Mouse (Mus musculus): ENCODE data around the gene Thrb. TPM values are rescaled to one million over a fixed set of nuclear protein-coding genes. Genes with fewer than 3 reads are reported as not detected.

Gene Thrb
- polyA plus RNA-seq, 1 experiment from 2014 or later = 0.12 TPM

DNA sequence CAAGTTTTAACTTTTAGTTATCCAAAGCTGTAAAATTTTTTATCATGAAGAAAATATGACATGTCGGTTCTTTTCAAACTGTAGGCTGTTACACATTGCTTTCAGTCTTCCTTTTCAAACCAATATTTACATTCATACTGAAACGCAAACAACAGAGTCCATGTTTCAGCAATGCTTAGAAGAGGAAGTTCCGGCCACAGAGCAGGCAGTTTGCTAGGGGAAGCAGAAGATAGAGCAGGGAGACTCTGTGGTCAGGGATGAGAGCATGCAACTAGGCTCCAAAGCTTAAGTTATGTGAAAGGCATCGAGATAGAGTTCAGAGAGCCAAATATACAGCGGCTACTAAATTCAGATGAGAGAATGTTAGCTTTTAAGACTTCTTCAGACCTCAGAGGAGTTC is 219.4 kb downstream of the Thrb start:
- DNase-seq (ENCODE audit: low spot score) (no peak), ATAC-seq (ENCODE audit: insufficient number of reproducible peaks, low FRiP score, low TSS enrichment, low read depth) (no peak)
- Histone ChIP-seq H3K4me1 (ENCODE audit: control insufficient read depth, insufficient read depth, low read length) (no peaks in the 10 kb centered on the region), H3K9me3 (ENCODE audit: control insufficient read depth, low read length) (no peaks in the 10 kb centered on the region), H3K27ac (replicated peaks; ENCODE audit: low read depth, low read length) (no peak overlapping the region), H3K9ac (ENCODE audit: low read length) (no peak overlapping the region), H3K27me3 (ENCODE audit: control insufficient read depth, insufficient read depth, low read length) (no peaks in the 10 kb centered on the region), H3K4me2 (ENCODE audit: low read depth, severe bottlenecking) (no peak overlapping the region), H3K4me3 (ENCODE audit: low read depth, low read length) (no peak overlapping the region), H3K36me3 (ENCODE audit: control insufficient read depth, insufficient read depth, low read length) (no peaks in the 10 kb centered on the region)
- 91% methylated on average over 5 of the region's 5 CpGs for WGBS

DNA sequence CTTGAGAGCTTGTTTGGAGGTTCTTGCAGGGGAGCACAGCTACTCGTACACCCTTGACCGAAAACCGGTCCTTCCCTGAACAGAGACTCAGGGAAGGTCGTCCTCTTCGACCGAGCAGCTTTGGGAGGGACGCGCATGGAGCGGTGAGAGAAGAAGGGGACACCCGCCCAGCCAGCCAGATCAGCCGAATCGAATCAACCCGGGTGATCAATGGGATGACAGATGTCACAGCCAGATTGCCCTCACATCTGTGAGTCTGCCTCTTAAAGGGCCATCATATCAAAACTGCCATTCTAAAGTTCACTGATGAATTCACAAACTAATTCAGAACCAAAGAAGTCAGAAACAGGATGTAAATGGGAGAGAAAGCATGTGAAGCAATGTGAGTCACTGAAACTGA is 224.8 kb downstream of the Thrb start:
- Histone ChIP-seq H3K27me3 (ENCODE audit: control insufficient read depth, insufficient read depth, low read length) (no peaks in the 10 kb centered on the region), H3K9ac (ENCODE audit: low read length) (no peak overlapping the region), H3K36me3 (ENCODE audit: control insufficient read depth, insufficient read depth, low read length) (no peaks in the 10 kb centered on the region), H3K27ac (replicated peaks; ENCODE audit: low read depth, low read length) (no peak overlapping the region), H3K9me3 (ENCODE audit: control insufficient read depth, low read length) (no peaks in the 10 kb centered on the region), H3K4me2 (ENCODE audit: low read depth, severe bottlenecking) (no peak overlapping the region), H3K4me1 (ENCODE audit: control insufficient read depth, insufficient read depth, low read length) (no peaks in the 10 kb centered on the region), H3K4me3 (ENCODE audit: low read depth, low read length) (no peak overlapping the region)
- ATAC-seq (ENCODE audit: insufficient number of reproducible peaks, low FRiP score, low TSS enrichment, low read depth) = no peak
- DNase-seq (ENCODE audit: low spot score) = no peak
- 83% methylated on average over 13 of the region's 13 CpGs for WGBS

DNA sequence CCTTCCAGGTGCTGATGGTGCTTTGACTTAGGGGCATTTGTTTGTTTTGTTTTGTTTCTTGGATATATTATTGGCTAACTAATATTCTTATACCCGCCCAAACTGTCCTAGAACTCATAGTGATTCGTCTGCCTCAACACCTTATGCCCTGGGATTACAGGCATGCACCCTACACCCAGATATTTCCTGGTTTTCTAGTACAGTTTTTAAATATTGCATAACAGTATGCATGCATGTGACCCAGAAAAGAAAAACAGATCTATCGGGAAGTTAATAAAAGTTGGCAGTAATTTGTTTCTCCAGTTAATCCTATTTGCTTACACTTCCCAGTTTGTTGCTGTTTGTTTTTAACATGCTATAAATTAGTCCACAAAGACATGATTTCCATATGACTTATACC is 225.3 kb downstream of the Thrb start:
- no peak for ATAC-seq (ENCODE audit: insufficient number of reproducible peaks, low FRiP score, low TSS enrichment, low read depth)
- Histone ChIP-seq H3K27ac (replicated peaks; ENCODE audit: low read depth, low read length) (no peak overlapping the region), H3K9me3 (ENCODE audit: control insufficient read depth, low read length) (no peaks in the 10 kb centered on the region), H3K4me2 (ENCODE audit: low read depth, severe bottlenecking) (no peak overlapping the region), H3K4me1 (ENCODE audit: control insufficient read depth, insufficient read depth, low read length) (no peaks in the 10 kb centered on the region), H3K36me3 (ENCODE audit: control insufficient read depth, insufficient read depth, low read length) (no peaks in the 10 kb centered on the region), H3K27me3 (ENCODE audit: control insufficient read depth, insufficient read depth, low read length) (no peaks in the 10 kb centered on the region), H3K4me3 (ENCODE audit: low read depth, low read length) (no peak overlapping the region), H3K9ac (ENCODE audit: low read length) (no peak overlapping the region)
- WGBS = 87% methylated on average over 3 of the region's 3 CpGs
- DNase-seq (ENCODE audit: low spot score) = no peak

DNA sequence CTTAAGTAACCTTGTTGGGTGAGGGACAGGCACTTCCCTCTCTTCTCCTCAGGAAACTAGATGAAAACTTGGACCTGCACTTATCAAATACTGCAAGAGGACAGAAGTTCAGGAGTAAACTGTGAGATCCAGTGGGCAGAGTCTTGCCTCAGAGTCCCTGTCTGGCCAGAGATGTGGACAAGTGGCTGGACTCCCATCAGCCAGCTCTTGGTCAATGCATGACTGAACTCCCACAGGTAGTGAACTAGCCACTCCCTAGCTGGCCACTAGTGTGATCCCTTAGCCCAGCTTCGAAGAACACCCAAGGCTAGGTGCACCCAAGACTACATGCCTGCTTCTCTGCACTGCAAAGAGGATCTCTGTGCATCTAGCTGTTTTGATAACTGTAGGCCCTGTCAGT is 234.7 kb downstream of the Thrb start:
- 67% methylated on average over 1 of the region's 1 CpGs for WGBS
- no peak for DNase-seq (ENCODE audit: low spot score)
- H3K4me2 ChIP-seq (ENCODE audit: low read depth, severe bottlenecking) = no peak overlapping the region
- no peaks in the 10 kb centered on the region for H3K27me3 ChIP-seq (ENCODE audit: control insufficient read depth, insufficient read depth, low read length)
- no peaks in the 10 kb centered on the region for H3K9me3 ChIP-seq (ENCODE audit: control insufficient read depth, low read length)
- H3K4me3 ChIP-seq (ENCODE audit: low read depth, low read length) = no peak overlapping the region
- ATAC-seq (ENCODE audit: insufficient number of reproducible peaks, low FRiP score, low TSS enrichment, low read depth) = no peak
- H3K36me3 ChIP-seq (ENCODE audit: control insufficient read depth, insufficient read depth, low read length) = no peaks in the 10 kb centered on the region
- no peak overlapping the region for H3K27ac ChIP-seq (replicated peaks; ENCODE audit: low read depth, low read length)
- H3K9ac ChIP-seq (ENCODE audit: low read length) = no peak overlapping the region
- no peaks in the 10 kb centered on the region for H3K4me1 ChIP-seq (ENCODE audit: control insufficient read depth, insufficient read depth, low read length)

DNA sequence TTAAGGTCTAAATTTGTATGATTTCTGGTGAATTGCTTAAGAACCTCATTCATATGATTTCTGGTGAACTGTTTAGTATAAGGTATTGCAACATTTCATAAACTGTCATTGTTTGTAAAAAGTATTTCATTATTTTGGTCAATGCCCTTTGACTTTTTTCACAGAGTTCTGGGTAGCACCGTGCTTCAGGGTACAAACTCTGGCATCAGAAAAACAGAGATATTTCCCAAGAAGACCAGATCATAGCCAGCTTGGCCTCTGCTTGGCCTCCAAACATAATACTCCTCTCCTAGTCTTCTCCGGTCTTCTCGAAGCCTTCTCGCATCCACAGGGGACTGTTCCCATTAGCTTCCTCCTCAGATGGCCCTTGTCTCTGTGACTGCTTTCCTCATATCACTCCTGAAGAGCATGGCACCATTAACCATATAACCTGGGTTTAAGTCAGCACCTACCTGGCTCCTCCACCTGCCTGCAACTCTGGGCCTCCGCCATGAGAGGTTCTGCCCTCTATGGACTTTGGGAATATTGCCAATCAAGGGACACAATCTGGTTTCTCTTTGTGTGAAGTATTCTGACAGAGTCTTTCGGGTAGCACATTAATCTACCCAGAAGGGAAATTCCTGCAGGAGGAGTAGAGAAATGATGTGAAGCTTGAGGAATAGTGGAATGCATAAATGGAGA is 239.8 kb downstream of the Thrb start:
- H3K9me3 ChIP-seq (ENCODE audit: control insufficient read depth, low read length) = no peaks in the 10 kb centered on the region
- H3K4me2 ChIP-seq (ENCODE audit: low read depth, severe bottlenecking) = no peak overlapping the region
- ATAC-seq (ENCODE audit: insufficient number of reproducible peaks, low FRiP score, low TSS enrichment, low read depth) (no peak), DNase-seq (ENCODE audit: low spot score) (no peak)
- no peak overlapping the region for H3K4me3 ChIP-seq (ENCODE audit: low read depth, low read length)
- H3K27me3 ChIP-seq (ENCODE audit: control insufficient read depth, insufficient read depth, low read length) = no peaks in the 10 kb centered on the region
- no peak overlapping the region for H3K27ac ChIP-seq (replicated peaks; ENCODE audit: low read depth, low read length)
- no peaks in the 10 kb centered on the region for H3K4me1 ChIP-seq (ENCODE audit: control insufficient read depth, insufficient read depth, low read length)
- H3K36me3 ChIP-seq (ENCODE audit: control insufficient read depth, insufficient read depth, low read length) = no peaks in the 10 kb centered on the region
- no peak overlapping the region for H3K9ac ChIP-seq (ENCODE audit: low read length)
- WGBS = 94% methylated on average over 6 of the region's 6 CpGs

GRCm38 (mm10) chr14:17900414-17900795 is 240.3 kb downstream of the Thrb start:
- Histone ChIP-seq H3K4me2 (ENCODE audit: low read depth, severe bottlenecking) (no peak overlapping the region), H3K9me3 (ENCODE audit: control insufficient read depth, low read length) (no peaks in the 10 kb centered on the region), H3K27me3 (ENCODE audit: control insufficient read depth, insufficient read depth, low read length) (no peaks in the 10 kb centered on the region), H3K27ac (replicated peaks; ENCODE audit: low read depth, low read length) (no peak overlapping the region), H3K36me3 (ENCODE audit: control insufficient read depth, insufficient read depth, low read length) (no peaks in the 10 kb centered on the region), H3K4me1 (ENCODE audit: control insufficient read depth, insufficient read depth, low read length) (no peaks in the 10 kb centered on the region), H3K9ac (ENCODE audit: low read length) (no peak overlapping the region), H3K4me3 (ENCODE audit: low read depth, low read length) (no peak overlapping the region)
- ATAC-seq (ENCODE audit: insufficient number of reproducible peaks, low FRiP score, low TSS enrichment, low read depth) = no peak
- WGBS = 67% methylated on average over 3 of the region's 3 CpGs
- no peak for DNase-seq (ENCODE audit: low spot score)

DNA sequence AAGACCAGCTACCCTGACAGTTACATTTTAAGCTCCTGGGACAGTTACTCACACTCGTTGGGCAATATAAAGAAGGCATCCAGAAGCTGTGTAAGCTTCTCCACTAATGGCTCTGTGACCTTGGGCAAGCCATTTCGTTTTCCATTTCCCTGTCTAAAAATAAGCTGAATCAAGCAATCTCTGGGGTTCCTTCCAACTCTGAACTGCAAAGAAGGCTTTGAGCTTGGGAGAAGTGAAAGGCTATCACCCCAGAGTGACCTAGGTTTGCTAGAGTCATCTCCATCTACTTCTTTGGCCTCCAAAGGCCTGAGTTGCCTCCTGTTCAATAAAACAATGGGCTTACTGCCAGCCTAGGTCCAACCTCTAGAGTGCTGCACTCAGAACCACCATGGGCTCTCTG is 242.4 kb downstream of the Thrb start:
- no peaks in the 10 kb centered on the region for H3K9me3 ChIP-seq (ENCODE audit: control insufficient read depth, low read length)
- no peak overlapping the region for H3K27ac ChIP-seq (replicated peaks; ENCODE audit: low read depth, low read length)
- no peaks in the 10 kb centered on the region for H3K36me3 ChIP-seq (ENCODE audit: control insufficient read depth, insufficient read depth, low read length)
- no peaks in the 10 kb centered on the region for H3K27me3 ChIP-seq (ENCODE audit: control insufficient read depth, insufficient read depth, low read length)
- no peak overlapping the region for H3K4me3 ChIP-seq (ENCODE audit: low read depth, low read length)
- no peak for DNase-seq (ENCODE audit: low spot score)
- H3K4me1 ChIP-seq (ENCODE audit: control insufficient read depth, insufficient read depth, low read length) = no peaks in the 10 kb centered on the region
- no peak overlapping the region for H3K9ac ChIP-seq (ENCODE audit: low read length)
- 78% methylated on average over 2 of the region's 2 CpGs for WGBS
- ATAC-seq (ENCODE audit: insufficient number of reproducible peaks, low FRiP score, low TSS enrichment, low read depth) = no peak
- no peak overlapping the region for H3K4me2 ChIP-seq (ENCODE audit: low read depth, severe bottlenecking)

DNA sequence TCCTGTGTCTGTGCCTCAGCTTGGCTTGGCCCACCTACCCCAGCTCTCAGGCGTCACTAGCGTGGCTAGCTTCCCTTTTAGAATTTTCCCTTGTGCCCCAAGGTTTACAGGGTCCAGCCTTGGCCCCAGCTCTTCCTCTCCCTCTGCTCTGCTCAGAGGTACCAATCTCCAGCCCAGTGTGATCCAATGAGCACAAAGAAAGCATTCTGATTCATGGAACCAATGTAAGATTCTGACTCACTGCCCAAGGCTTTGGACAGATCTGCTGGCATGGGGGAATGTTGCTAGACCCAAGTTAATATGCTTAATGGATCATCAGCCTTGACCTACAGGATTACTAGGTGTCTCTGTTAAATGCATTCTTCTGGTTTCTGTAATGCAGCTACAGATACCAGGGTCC is 243.1 kb downstream of the Thrb start:
- Histone ChIP-seq H3K4me2 (ENCODE audit: low read depth, severe bottlenecking) (no peak overlapping the region), H3K9ac (ENCODE audit: low read length) (no peak overlapping the region), H3K4me1 (ENCODE audit: control insufficient read depth, insufficient read depth, low read length) (no peaks in the 10 kb centered on the region), H3K27me3 (ENCODE audit: control insufficient read depth, insufficient read depth, low read length) (no peaks in the 10 kb centered on the region), H3K27ac (replicated peaks; ENCODE audit: low read depth, low read length) (no peak overlapping the region), H3K4me3 (ENCODE audit: low read depth, low read length) (no peak overlapping the region), H3K36me3 (ENCODE audit: control insufficient read depth, insufficient read depth, low read length) (no peaks in the 10 kb centered on the region), H3K9me3 (ENCODE audit: control insufficient read depth, low read length) (no peaks in the 10 kb centered on the region)
- no peak for ATAC-seq (ENCODE audit: insufficient number of reproducible peaks, low FRiP score, low TSS enrichment, low read depth)
- 82% methylated on average over 2 of the region's 2 CpGs for WGBS
- no peak for DNase-seq (ENCODE audit: low spot score)

DNA sequence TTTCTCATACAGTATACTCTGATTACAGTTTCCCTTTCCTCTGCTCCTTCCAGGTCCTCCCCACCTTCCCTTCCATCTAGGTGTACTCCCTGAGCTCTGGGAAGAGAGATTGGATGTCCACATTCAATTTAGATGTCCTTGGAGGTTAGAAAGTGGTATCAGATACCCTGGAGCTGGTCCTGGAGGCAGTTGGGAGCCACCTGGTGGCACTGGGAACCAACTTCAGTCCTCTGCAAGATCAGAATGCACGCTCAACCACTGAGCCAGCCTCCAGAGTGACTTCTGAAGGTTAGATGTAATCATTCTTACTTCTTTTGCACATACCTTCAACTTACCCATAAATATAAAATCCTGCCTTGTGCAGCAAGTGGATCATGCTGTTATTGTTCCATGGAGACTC is 244.5 kb downstream of the Thrb start:
- H3K27ac ChIP-seq (replicated peaks; ENCODE audit: low read depth, low read length) = no peak overlapping the region
- H3K27me3 ChIP-seq (ENCODE audit: control insufficient read depth, insufficient read depth, low read length) = no peaks in the 10 kb centered on the region
- H3K4me1 ChIP-seq (ENCODE audit: control insufficient read depth, insufficient read depth, low read length) = no peaks in the 10 kb centered on the region
- H3K4me3 ChIP-seq (ENCODE audit: low read depth, low read length) = no peak overlapping the region
- 47% methylated on average over 1 of the region's 1 CpGs for WGBS
- ATAC-seq (ENCODE audit: insufficient number of reproducible peaks, low FRiP score, low TSS enrichment, low read depth) (no peak), DNase-seq (ENCODE audit: low spot score) (no peak)
- H3K9me3 ChIP-seq (ENCODE audit: control insufficient read depth, low read length) = no peaks in the 10 kb centered on the region
- H3K36me3 ChIP-seq (ENCODE audit: control insufficient read depth, insufficient read depth, low read length) = no peaks in the 10 kb centered on the region
- no peak overlapping the region for H3K9ac ChIP-seq (ENCODE audit: low read length)
- no peak overlapping the region for H3K4me2 ChIP-seq (ENCODE audit: low read depth, severe bottlenecking)
